Mouse (Mus musculus): Measurements from ENCODE around the gene Sgsm2. TPM values are rescaled to one million over a fixed set of nuclear protein-coding genes. Genes with fewer than 3 reads are reported as not detected.

Gene Sgsm2
- polyA plus RNA-seq, 1 experiment from 2014 or later, result 8.6 TPM

- WGBS, result 30% methylated on average over 12 of the region's 12 CpGs
- no peak for DNase-seq (ENCODE audit: low spot score)
- H3K4me2 ChIP-seq (ENCODE audit: low read depth, low read length, severe bottlenecking), result no peak overlapping the region
These were observed 25.8 kb downstream of the Sgsm2 start for GRCm38 (mm10) chr11:74870991-74871622.

GRCm38 (mm10) chr11:74870544-74870943 lies 26.3 kb downstream of the Sgsm2 start:
- H3K4me1 ChIP-seq (replicated peaks; ENCODE audit: control insufficient read depth, insufficient read depth, low read length), result no peaks in the 10 kb centered on the region
- H3K27me3 ChIP-seq (ENCODE audit: control insufficient read depth, insufficient read depth, low read length), result no peaks in the 10 kb centered on the region
- no peaks in the 10 kb centered on the region for H3K36me3 ChIP-seq (ENCODE audit: control insufficient read depth, insufficient read depth, low read length)
- H3K27ac ChIP-seq (ENCODE audit: low read depth, low read length), result no peak overlapping the region
- ATAC-seq (replicated peaks; ENCODE audit: low FRiP score) (no peak), DNase-seq (ENCODE audit: low spot score) (no peak)
- no peak overlapping the region for H3K4me3 ChIP-seq (ENCODE audit: low read depth, low read length)
- H3K9me3 ChIP-seq (ENCODE audit: control insufficient read depth, low read length), result no peaks in the 10 kb centered on the region
- no peak overlapping the region for H3K4me2 ChIP-seq (ENCODE audit: low read depth, low read length, severe bottlenecking)
- WGBS, result 76% methylated on average over 4 of the region's 4 CpGs
- no peak overlapping the region for H3K9ac ChIP-seq (ENCODE audit: low read length)

More at GRCm38 (mm10) chr11:74870991-74871622, 25.8 kb downstream of the Sgsm2 start:
- H3K9me3 ChIP-seq (ENCODE audit: control insufficient read depth, low read length), result no peaks in the 10 kb centered on the region
- ATAC-seq (replicated peaks; ENCODE audit: low FRiP score), result no peak
- no peaks in the 10 kb centered on the region for H3K36me3 ChIP-seq (ENCODE audit: control insufficient read depth, insufficient read depth, low read length)
- H3K4me3 ChIP-seq (ENCODE audit: low read depth, low read length), result no peak overlapping the region
- H3K9ac ChIP-seq (ENCODE audit: low read length), result no peak overlapping the region
- no peaks in the 10 kb centered on the region for H3K27me3 ChIP-seq (ENCODE audit: control insufficient read depth, insufficient read depth, low read length)
- no peaks in the 10 kb centered on the region for H3K4me1 ChIP-seq (replicated peaks; ENCODE audit: control insufficient read depth, insufficient read depth, low read length)
- no peak overlapping the region for H3K27ac ChIP-seq (ENCODE audit: low read depth, low read length)

GRCm38 (mm10) chr11:74869603-74870002 lies 27.3 kb downstream of the Sgsm2 start:
- no peaks in the 10 kb centered on the region for H3K4me1 ChIP-seq (replicated peaks; ENCODE audit: control insufficient read depth, insufficient read depth, low read length)
- no peak overlapping the region for H3K4me2 ChIP-seq (ENCODE audit: low read depth, low read length, severe bottlenecking)
- no peak for DNase-seq (ENCODE audit: low spot score)
- H3K27me3 ChIP-seq (ENCODE audit: control insufficient read depth, insufficient read depth, low read length), result no peaks in the 10 kb centered on the region
- H3K9ac ChIP-seq (ENCODE audit: low read length), result no peak overlapping the region
- no peaks in the 10 kb centered on the region for H3K36me3 ChIP-seq (ENCODE audit: control insufficient read depth, insufficient read depth, low read length)
- H3K27ac ChIP-seq (ENCODE audit: low read depth, low read length), result no peak overlapping the region
- no peak overlapping the region for H3K4me3 ChIP-seq (ENCODE audit: low read depth, low read length)
- WGBS, result 88% methylated on average over 6 of the region's 6 CpGs
- no peaks in the 10 kb centered on the region for H3K9me3 ChIP-seq (ENCODE audit: control insufficient read depth, low read length)
- no peak for ATAC-seq (replicated peaks; ENCODE audit: low FRiP score)

GRCm38 (mm10) chr11:74868046-74868760 lies 28.7 kb downstream of the Sgsm2 start:
- WGBS, result 91% methylated on average over 13 of the region's 13 CpGs
- no peak for ATAC-seq (replicated peaks; ENCODE audit: low FRiP score)
- no peak overlapping the region for H3K27ac ChIP-seq (ENCODE audit: low read depth, low read length)
- H3K36me3 ChIP-seq (ENCODE audit: control insufficient read depth, insufficient read depth, low read length), result no peaks in the 10 kb centered on the region
- no peaks in the 10 kb centered on the region for H3K9me3 ChIP-seq (ENCODE audit: control insufficient read depth, low read length)
- no peak for DNase-seq (ENCODE audit: low spot score)
- H3K27me3 ChIP-seq (ENCODE audit: control insufficient read depth, insufficient read depth, low read length), result no peaks in the 10 kb centered on the region
- H3K9ac ChIP-seq (ENCODE audit: low read length), result no peak overlapping the region
- no peak overlapping the region for H3K4me2 ChIP-seq (ENCODE audit: low read depth, low read length, severe bottlenecking)
- no peaks in the 10 kb centered on the region for H3K4me1 ChIP-seq (replicated peaks; ENCODE audit: control insufficient read depth, insufficient read depth, low read length)
- H3K4me3 ChIP-seq (ENCODE audit: low read depth, low read length), result no peak overlapping the region

GRCm38 (mm10) chr11:74867181-74867580 lies 29.7 kb downstream of the Sgsm2 start:
- Histone ChIP-seq H3K36me3 (ENCODE audit: control insufficient read depth, insufficient read depth, low read length) (no peaks in the 10 kb centered on the region), H3K9ac (ENCODE audit: low read length) (no peak overlapping the region), H3K9me3 (ENCODE audit: control insufficient read depth, low read length) (no peaks in the 10 kb centered on the region), H3K4me1 (replicated peaks; ENCODE audit: control insufficient read depth, insufficient read depth, low read length) (no peaks in the 10 kb centered on the region), H3K27me3 (ENCODE audit: control insufficient read depth, insufficient read depth, low read length) (no peaks in the 10 kb centered on the region), H3K4me2 (ENCODE audit: low read depth, low read length, severe bottlenecking) (no peak overlapping the region), H3K27ac (ENCODE audit: low read depth, low read length) (no peak overlapping the region), H3K4me3 (ENCODE audit: low read depth, low read length) (no peak overlapping the region)
- DNase-seq (ENCODE audit: low spot score) (no peak), ATAC-seq (replicated peaks; ENCODE audit: low FRiP score) (no peak)
- 85% methylated on average over 2 of the region's 2 CpGs for WGBS

GRCm38 (mm10) chr11:74866640-74867039 lies 30.2 kb downstream of the Sgsm2 start:
- H3K9ac ChIP-seq (ENCODE audit: low read length), result no peak overlapping the region
- 94% methylated on average over 4 of the region's 4 CpGs for WGBS
- no peaks in the 10 kb centered on the region for H3K4me1 ChIP-seq (replicated peaks; ENCODE audit: control insufficient read depth, insufficient read depth, low read length)
- ATAC-seq (replicated peaks; ENCODE audit: low FRiP score) (no peak), DNase-seq (ENCODE audit: low spot score) (no peak)
- no peak overlapping the region for H3K4me3 ChIP-seq (ENCODE audit: low read depth, low read length)
- no peaks in the 10 kb centered on the region for H3K27me3 ChIP-seq (ENCODE audit: control insufficient read depth, insufficient read depth, low read length)
- H3K4me2 ChIP-seq (ENCODE audit: low read depth, low read length, severe bottlenecking), result no peak overlapping the region
- H3K36me3 ChIP-seq (ENCODE audit: control insufficient read depth, insufficient read depth, low read length), result no peaks in the 10 kb centered on the region
- H3K27ac ChIP-seq (ENCODE audit: low read depth, low read length), result no peak overlapping the region
- H3K9me3 ChIP-seq (ENCODE audit: control insufficient read depth, low read length), result no peaks in the 10 kb centered on the region

- Histone ChIP-seq H3K4me1 (replicated peaks; ENCODE audit: control insufficient read depth, insufficient read depth, low read length) (no peaks in the 10 kb centered on the region), H3K9me3 (ENCODE audit: control insufficient read depth, low read length) (no peaks in the 10 kb centered on the region), H3K4me2 (ENCODE audit: low read depth, low read length, severe bottlenecking) (no peak overlapping the region), H3K4me3 (ENCODE audit: low read depth, low read length) (no peak overlapping the region), H3K9ac (ENCODE audit: low read length) (no peak overlapping the region), H3K27me3 (ENCODE audit: control insufficient read depth, insufficient read depth, low read length) (no peaks in the 10 kb centered on the region), H3K36me3 (ENCODE audit: control insufficient read depth, insufficient read depth, low read length) (no peaks in the 10 kb centered on the region), H3K27ac (ENCODE audit: low read depth, low read length) (no peak overlapping the region)
- no peak for ATAC-seq (replicated peaks; ENCODE audit: low FRiP score)
- WGBS, result 82% methylated on average over 9 of the region's 9 CpGs
- DNase-seq (ENCODE audit: low spot score), result no peak
These were observed 31.6 kb downstream of the Sgsm2 start for GRCm38 (mm10) chr11:74865252-74865651.

GRCm38 (mm10) chr11:74864421-74864820 lies 32.4 kb downstream of the Sgsm2 start:
- no peaks in the 10 kb centered on the region for H3K36me3 ChIP-seq (ENCODE audit: control insufficient read depth, insufficient read depth, low read length)

GRCm38 (mm10) chr11:74863471-74863870 lies 33.4 kb downstream of the Sgsm2 start:
- WGBS, result 22% methylated on average over 11 of the region's 11 CpGs
- no peak for ATAC-seq (replicated peaks; ENCODE audit: low FRiP score)
- no peak overlapping the region for H3K4me2 ChIP-seq (ENCODE audit: low read depth, low read length, severe bottlenecking)
- no peaks in the 10 kb centered on the region for H3K27me3 ChIP-seq (ENCODE audit: control insufficient read depth, insufficient read depth, low read length)
- no peak overlapping the region for H3K9ac ChIP-seq (ENCODE audit: low read length)
- no peaks in the 10 kb centered on the region for H3K4me1 ChIP-seq (replicated peaks; ENCODE audit: control insufficient read depth, insufficient read depth, low read length)
- no peak overlapping the region for H3K27ac ChIP-seq (ENCODE audit: low read depth, low read length)
- H3K4me3 ChIP-seq (ENCODE audit: low read depth, low read length), result no peak overlapping the region
- DNase-seq (ENCODE audit: low spot score), result no peak
- no peaks in the 10 kb centered on the region for H3K9me3 ChIP-seq (ENCODE audit: control insufficient read depth, low read length)
- H3K36me3 ChIP-seq (ENCODE audit: control insufficient read depth, insufficient read depth, low read length), result no peaks in the 10 kb centered on the region

More at GRCm38 (mm10) chr11:74864421-74864820, 32.4 kb downstream of the Sgsm2 start:
- no peaks in the 10 kb centered on the region for H3K4me1 ChIP-seq (replicated peaks; ENCODE audit: control insufficient read depth, insufficient read depth, low read length)
- H3K9ac ChIP-seq (ENCODE audit: low read length), result no peak overlapping the region
- H3K27ac ChIP-seq (ENCODE audit: low read depth, low read length), result no peak overlapping the region
- H3K4me2 ChIP-seq (ENCODE audit: low read depth, low read length, severe bottlenecking), result no peak overlapping the region
- no peak for DNase-seq (ENCODE audit: low spot score)
- no peaks in the 10 kb centered on the region for H3K9me3 ChIP-seq (ENCODE audit: control insufficient read depth, low read length)
- 86% methylated on average over 9 of the region's 9 CpGs for WGBS
- H3K4me3 ChIP-seq (ENCODE audit: low read depth, low read length), result no peak overlapping the region
- H3K27me3 ChIP-seq (ENCODE audit: control insufficient read depth, insufficient read depth, low read length), result no peaks in the 10 kb centered on the region
- ATAC-seq (replicated peaks; ENCODE audit: low FRiP score), result no peak
